ENCODE assay signal across 12 mouse cellular contexts in the genomic region with DNA sequence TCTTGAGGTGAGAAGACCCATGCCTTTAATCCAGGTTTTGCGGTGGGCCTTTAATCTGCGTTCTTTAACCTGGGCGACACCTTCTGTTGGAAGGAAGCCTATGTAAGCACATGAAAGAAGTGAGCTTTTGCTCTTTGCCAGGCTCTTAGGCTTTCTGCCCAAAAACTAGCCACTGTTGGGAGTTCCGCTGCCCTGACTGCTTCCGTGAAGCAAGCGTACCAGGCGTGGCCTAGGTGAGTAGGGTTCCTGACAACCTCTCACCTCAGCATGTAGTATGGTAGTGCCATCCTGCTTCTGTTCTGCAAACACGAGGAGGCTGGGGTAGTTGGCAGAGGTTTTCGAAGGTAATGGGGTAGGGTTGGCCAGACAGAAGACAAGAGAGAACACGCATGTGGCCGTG. TPM values are rescaled to one million over a fixed set of nuclear protein-coding genes. Genes with fewer than 3 reads are reported as not detected.
A peak's percentile ranks its signal among the peaks of the same experiment; 100 is the strongest.
DNase-seq lines count a peak whose midpoint lies in the region; ATAC-seq and TF ChIP-seq lines count a peak whose summit lies in the region.
"Had no signal": no experiment of that assay in that cellular context is flagged by ENCODE, and none has a peak within 500 bp of the region (broad histone marks: within the 10 kb centered on the region; RNA-seq: fewer than 3 reads in every experiment).

No protein-coding gene starts in this region.

- TF ChIP-seq POLR2A in kidney, adult 2 months (IDR thresholded peaks at IDR 0.05; ENCODE audit: low read depth, low read length), result no peak
- TF ChIP-seq POLR2A in testis, adult 2 months (IDR thresholded peaks at IDR 0.05; ENCODE audit: control insufficient read depth, low read depth, low read length), result no peak
- no peak for TF ChIP-seq POLR2A in myocyte (IDR thresholded peaks at IDR 0.05; ENCODE audit: insufficient read length, low read depth)

- no peak overlapping the region for H3K27ac ChIP-seq in kidney, adult 2 months (ENCODE audit: insufficient read depth, low read depth, low read length)
- no peak overlapping the region for H3K27ac ChIP-seq in kidney, embryonic 16.5 days (ENCODE audit: low read length)
- H3K27ac ChIP-seq in testis, adult 2 months (ENCODE audit: control insufficient read depth, insufficient read depth, low read depth, low read length), result no peak overlapping the region
- H3K27ac ChIP-seq: limb, embryonic 12.5 days had no signal

- no peak overlapping the region for H3K9ac ChIP-seq in kidney, embryonic 16.5 days (replicated peaks; ENCODE audit: low read length)
- H3K9ac ChIP-seq: heart, embryonic 12.5 days; limb, embryonic 12.5 days; liver, postnatal 0 days had no signal

- H3K27me3 ChIP-seq in kidney, adult 2 months (replicated peaks; ENCODE audit: control insufficient read depth, insufficient read depth, low read length), result no peaks in the 10 kb centered on the region
- H3K27me3 ChIP-seq in kidney, embryonic 16.5 days (ENCODE audit: insufficient read depth, low read length), result no peaks in the 10 kb centered on the region
- H3K27me3 ChIP-seq in testis, adult 2 months (ENCODE audit: control insufficient read depth, insufficient read depth, low read length), result no peaks in the 10 kb centered on the region
- no peaks in the 10 kb centered on the region for H3K27me3 ChIP-seq in myocyte (ENCODE audit: control insufficient read depth, insufficient read depth, insufficient read length)

- WGBS in kidney, adult 2 months, result 88% methylated on average over 11 of the region's 11 CpGs
- 90% methylated on average over 11 of the region's 11 CpGs for WGBS in kidney, embryonic 16.5 days

- no peak for TF ChIP-seq CTCF in kidney, adult 2 months (conservative IDR thresholded peaks at IDR 0.05; ENCODE audit: insufficient read depth, insufficient read length, low read depth, low read length)
- no peak for TF ChIP-seq CTCF in testis, adult 2 months (IDR thresholded peaks at IDR 0.05; ENCODE audit: control insufficient read depth, insufficient read depth, insufficient replicate concordance, low read depth, low read length)

- H3K79me2 ChIP-seq in myocyte (ENCODE audit: control insufficient read depth, insufficient read depth), result peaks cover 26% of the 10 kb centered on the region

- ATAC-seq in kidney, embryonic 16.5 days (ENCODE audit: low FRiP score, low TSS enrichment), result no peak
- ATAC-seq: liver, postnatal 0 days had no signal

- DNase-seq in cerebellum, adult 11-12 months, result peak; percentile 68
- DNase-seq in cerebellum, postnatal 36 days, result no peak
- DNase-seq in kidney, adult 2 months, result peak; percentile 19
- no peak for DNase-seq in testis, postnatal 14 days (ENCODE audit: low spot score)
- no peak for DNase-seq in frontal cortex, postnatal 25 days (ENCODE audit: low spot score in 2 of 2)
- DNase-seq: heart, postnatal 4 days; liver, postnatal 0 days had no signal

- no peaks in the 10 kb centered on the region; the same call in 1 of the 2 replicates for H3K36me3 ChIP-seq in kidney, adult 2 months (ENCODE audit: control insufficient read depth, insufficient read depth, low read length)
- H3K36me3 ChIP-seq in kidney, embryonic 16.5 days (ENCODE audit: insufficient read depth, low read length), result peaks cover 32% of the 10 kb centered on the region
- H3K36me3 ChIP-seq in testis, adult 2 months (ENCODE audit: control insufficient read depth, insufficient read depth, low read length), result peaks cover 2% of the 10 kb centered on the region; the same call in 1 of the 2 replicates
- peaks cover 24% of the 10 kb centered on the region for H3K36me3 ChIP-seq in myocyte (ENCODE audit: control insufficient read depth, insufficient read depth)

- no peaks in the 10 kb centered on the region for H3K9me3 ChIP-seq in kidney, embryonic 16.5 days (ENCODE audit: low read length)
- H3K9me3 ChIP-seq: heart, embryonic 12.5 days; limb, embryonic 12.5 days had no signal

- no peak overlapping the region for H3K4me3 ChIP-seq in kidney, adult 2 months (ENCODE audit: insufficient read depth, low read depth, low read length)
- H3K4me3 ChIP-seq in kidney, embryonic 16.5 days (ENCODE audit: low read length), result no peak overlapping the region
- peak overlapping the region; percentile 61 for H3K4me3 ChIP-seq in testis, adult 2 months (ENCODE audit: control insufficient read depth, low read depth, low read length)
- no peak overlapping the region for H3K4me3 ChIP-seq in myocyte
- H3K4me3 ChIP-seq: heart, embryonic 12.5 days; limb, embryonic 12.5 days had no signal

- H3K4me2 ChIP-seq in kidney, embryonic 16.5 days (replicated peaks; ENCODE audit: low read depth, low read length), result no peak overlapping the region
- no peak overlapping the region for H3K4me2 ChIP-seq in myocyte (ENCODE audit: low read depth)
- H3K4me2 ChIP-seq: heart, embryonic 12.5 days; limb, embryonic 12.5 days had no signal

- H3ac ChIP-seq in myocyte (ENCODE audit: control insufficient read depth, insufficient read length), result no peak overlapping the region

- peaks cover 6% of the 10 kb centered on the region; the same call in 1 of the 2 replicates for H3K4me1 ChIP-seq in kidney, adult 2 months (ENCODE audit: control insufficient read depth, insufficient read depth, low read length)
- peaks cover 18% of the 10 kb centered on the region for H3K4me1 ChIP-seq in kidney, embryonic 16.5 days (ENCODE audit: insufficient read depth, low read length)
- peaks cover 13% of the 10 kb centered on the region for H3K4me1 ChIP-seq in testis, adult 2 months (ENCODE audit: control insufficient read depth, insufficient read depth, low read length)

TF ChIP-seq in myocyte, 11 proteins besides CTCF, POLR2A, EP300 and RAD21:
- TF ChIP-seq SRF (IDR thresholded peaks at IDR 0.05; ENCODE audit: control insufficient read depth, insufficient read length, low read depth) (no peak), POLR2AphosphoS2 (IDR thresholded peaks at IDR 0.05; ENCODE audit: insufficient read length, low read depth) (peak; percentile 47), MYOG (IDR thresholded peaks at IDR 0.05; ENCODE audit: control insufficient read depth in 1 of 3, insufficient read depth in 1 of 3, insufficient read length in 2 of 3, low read depth in 2 of 3) (no peak)

RNA-seq across cellular contexts. Expression of a gene that starts 2.0 kb away (rescaled TPM):
- 0.53 and 1.0 TPM in 2 replicates for polyA plus RNA-seq in kidney, adult 2 months (2012; rRNA removed)
- polyA plus RNA-seq in kidney, embryonic 16.5 days (2015; fragmentation: Nextera tagmentation; extraction: Ambion mirVana), result 0.57 and 0.85 TPM in 2 replicates
- polyA plus RNA-seq in testis, adult 2 months (2012; rRNA removed), result 1.1 and 2.0 TPM in 2 replicates
- polyA plus RNA-seq in myocyte (2012; fragmentation: generic; extraction: Trizol), result 11.3 TPM

RNA-seq across cellular contexts. Expression of a gene that starts 46.4 kb away (rescaled TPM):
- 52.8 and 53.4 TPM in 2 replicates for polyA plus RNA-seq in kidney, adult 2 months (2012; rRNA removed)
- 321 and 327 TPM in 2 replicates for polyA plus RNA-seq in kidney, embryonic 16.5 days (2015; fragmentation: Nextera tagmentation; extraction: Ambion mirVana)
- 55.2 and 61.4 TPM in 2 replicates for polyA plus RNA-seq in testis, adult 2 months (2012; rRNA removed)
- 74.9 TPM for polyA plus RNA-seq in myocyte (2012; fragmentation: generic; extraction: Trizol)

Comparison
In these comparisons a context has a peak if more than half of its experiments do, and no peak if none do; other contexts are left out.
1. DNase-seq: peak in cerebellum, adult 11-12 months (single experiment) and kidney, adult 2 months (single experiment); none in cerebellum, postnatal 36 days (0 of 2), testis, postnatal 14 days (single experiment) and frontal cortex, postnatal 25 days (0 of 2).